21 mouse cellular contexts compared by ENCODE assay signal in genomic region chr3:84396240-84396639, GRCm38 (mm10).
DNase-seq lines count a peak whose midpoint lies in the region; ATAC-seq and TF ChIP-seq lines count a peak whose summit lies in the region.
"Had no signal": no experiment of that assay in that cellular context is flagged by ENCODE, and none has a peak within 500 bp of the region (broad histone marks: within the 10 kb centered on the region; RNA-seq: fewer than 3 reads in every experiment).

No protein-coding gene starts in this region.

- WGBS in lung, embryonic 14.5 days, result 58% methylated on average over 2 of the region's 2 CpGs
- 43% methylated on average over 2 of the region's 2 CpGs for WGBS in lung, embryonic 15.5 days
- 50% methylated on average over 2 of the region's 2 CpGs for WGBS in lung, embryonic 16.5 days
- WGBS in lung, postnatal 0 days, result 51% methylated on average over 2 of the region's 2 CpGs

- no peak overlapping the region for H3K4me2 ChIP-seq in lung, embryonic 14.5 days
- H3K4me2 ChIP-seq in lung, embryonic 15.5 days, result no peak overlapping the region
- H3K4me2 ChIP-seq in lung, embryonic 16.5 days (ENCODE audit: low read depth, low read length), result no peak overlapping the region
- H3K4me2 ChIP-seq in lung, postnatal 0 days (replicated peaks; ENCODE audit: low read depth, low read length), result no peak overlapping the region

- H3K27ac ChIP-seq in lung, embryonic 14.5 days (ENCODE audit: low read depth), result no peak overlapping the region
- no peak overlapping the region for H3K27ac ChIP-seq in lung, embryonic 15.5 days
- peak overlapping the region; percentile 40; the same call in 1 of the 2 replicates for H3K27ac ChIP-seq in lung, embryonic 16.5 days (ENCODE audit: low read length)
- no peak overlapping the region for H3K27ac ChIP-seq in lung, postnatal 0 days (ENCODE audit: low read length)

- H3K9me3 ChIP-seq in lung, embryonic 14.5 days (ENCODE audit: low read depth, low read length), result no peaks in the 10 kb centered on the region
- no peaks in the 10 kb centered on the region for H3K9me3 ChIP-seq in lung, embryonic 15.5 days
- 0 out of 2 replicates have a peak, but pooled peaks cover 1% of the 10 kb centered on the region for H3K9me3 ChIP-seq in lung, embryonic 16.5 days (ENCODE audit: control insufficient read depth, low read length)
- H3K9me3 ChIP-seq in lung, postnatal 0 days (ENCODE audit: low read length), result no peaks in the 10 kb centered on the region
- H3K9me3 ChIP-seq: G1E had no signal

- no peak for TF ChIP-seq CTCF in lung, embryonic 14.5 days (IDR thresholded peaks at IDR 0.05; ENCODE audit: low read depth)
- TF ChIP-seq CTCF in lung, postnatal 0 days (IDR thresholded peaks at IDR 0.05), result no peak

- no peaks in the 10 kb centered on the region for H3K27me3 ChIP-seq in lung, embryonic 14.5 days (ENCODE audit: insufficient read depth, low read length)
- no peaks in the 10 kb centered on the region for H3K27me3 ChIP-seq in lung, embryonic 15.5 days
- H3K27me3 ChIP-seq in lung, embryonic 16.5 days (ENCODE audit: control insufficient read depth, insufficient read depth, low read depth, low read length), result no peaks in the 10 kb centered on the region
- no peaks in the 10 kb centered on the region for H3K27me3 ChIP-seq in lung, postnatal 0 days (replicated peaks; ENCODE audit: insufficient read depth, low read length)
- H3K27me3 ChIP-seq: CH12.LX, Patski had no signal

- H3K9ac ChIP-seq in lung, embryonic 14.5 days, result no peak overlapping the region
- H3K9ac ChIP-seq in lung, embryonic 15.5 days, result no peak overlapping the region
- no peak overlapping the region for H3K9ac ChIP-seq in lung, embryonic 16.5 days (ENCODE audit: low read length)
- no peak overlapping the region for H3K9ac ChIP-seq in lung, postnatal 0 days (replicated peaks; ENCODE audit: low read depth)

- no peak for DNase-seq in lung, embryonic 14.5 days
- DNase-seq in lung, postnatal 4 days, result no peak
- no peak for DNase-seq in lung, postnatal 36 days
- no peak for DNase-seq in lung, postnatal 10 days
- DNase-seq in lung, postnatal 0 days (ENCODE audit: low spot score), result peak; percentile 34
- no peak for DNase-seq in lung, postnatal 14 days
- DNase-seq: adrenal gland, adult 2 months; adrenal gland, adult 8-10 months; adrenal gland, postnatal 10 days; adrenal gland, postnatal 14 days; adrenal gland, postnatal 25 days; adrenal gland, postnatal 36 days; B cell, adult 2 months; cerebellum, adult 11 months; cerebellum, adult 11-12 months had no signal

- H3K36me3 ChIP-seq in lung, embryonic 14.5 days (ENCODE audit: insufficient read depth), result no peaks in the 10 kb centered on the region
- H3K36me3 ChIP-seq in lung, embryonic 15.5 days, result no peaks in the 10 kb centered on the region
- H3K36me3 ChIP-seq in lung, embryonic 16.5 days (ENCODE audit: control insufficient read depth, insufficient read depth, low read length), result no peaks in the 10 kb centered on the region
- no peaks in the 10 kb centered on the region for H3K36me3 ChIP-seq in lung, postnatal 0 days (ENCODE audit: insufficient read depth, low read length)
- H3K36me3 ChIP-seq: G1E had no signal

- H3K4me1 ChIP-seq in lung, embryonic 14.5 days (ENCODE audit: insufficient read depth), result no peaks in the 10 kb centered on the region; the same call in 1 of the 2 replicates
- H3K4me1 ChIP-seq in lung, embryonic 15.5 days, result no peaks in the 10 kb centered on the region
- 0 out of 2 replicates have a peak, but pooled peaks cover 2% of the 10 kb centered on the region for H3K4me1 ChIP-seq in lung, embryonic 16.5 days (replicated peaks; ENCODE audit: control insufficient read depth, insufficient read depth, low read length)
- H3K4me1 ChIP-seq in lung, postnatal 0 days (ENCODE audit: insufficient read depth, low read depth, low read length), result no peaks in the 10 kb centered on the region

- ATAC-seq in lung, embryonic 14.5 days (ENCODE audit: insufficient read depth), result peak; percentile 14; the same call in 1 of the 2 replicates
- ATAC-seq in lung, embryonic 15.5 days (ENCODE audit: borderline replicate concordance, extremely low read depth, low FRiP score, low TSS enrichment), result peak; percentile 53; the same call in 1 of the 2 replicates
- peak; percentile 67; the same call in 1 of the 2 replicates for ATAC-seq in lung, embryonic 16.5 days (ENCODE audit: low read depth)
- no peak for ATAC-seq in lung, postnatal 0 days
- ATAC-seq: CD4-positive, CD25-positive, alpha-beta regulatory T cell, adult 4 months; Patski had no signal

- no peak for TF ChIP-seq EP300 in lung, postnatal 0 days (IDR thresholded peaks at IDR 0.05)

- no peak overlapping the region for H3K4me3 ChIP-seq in lung, embryonic 14.5 days (ENCODE audit: low read depth, low read length)
- no peak overlapping the region for H3K4me3 ChIP-seq in lung, embryonic 15.5 days
- H3K4me3 ChIP-seq in lung, embryonic 16.5 days (ENCODE audit: low read length), result no peak overlapping the region
- no peak overlapping the region for H3K4me3 ChIP-seq in lung, postnatal 0 days (ENCODE audit: low read depth, low read length)
